Mouse (Mus musculus): ENCODE data around the gene Afap1l2.

Gene Afap1l2

DNA sequence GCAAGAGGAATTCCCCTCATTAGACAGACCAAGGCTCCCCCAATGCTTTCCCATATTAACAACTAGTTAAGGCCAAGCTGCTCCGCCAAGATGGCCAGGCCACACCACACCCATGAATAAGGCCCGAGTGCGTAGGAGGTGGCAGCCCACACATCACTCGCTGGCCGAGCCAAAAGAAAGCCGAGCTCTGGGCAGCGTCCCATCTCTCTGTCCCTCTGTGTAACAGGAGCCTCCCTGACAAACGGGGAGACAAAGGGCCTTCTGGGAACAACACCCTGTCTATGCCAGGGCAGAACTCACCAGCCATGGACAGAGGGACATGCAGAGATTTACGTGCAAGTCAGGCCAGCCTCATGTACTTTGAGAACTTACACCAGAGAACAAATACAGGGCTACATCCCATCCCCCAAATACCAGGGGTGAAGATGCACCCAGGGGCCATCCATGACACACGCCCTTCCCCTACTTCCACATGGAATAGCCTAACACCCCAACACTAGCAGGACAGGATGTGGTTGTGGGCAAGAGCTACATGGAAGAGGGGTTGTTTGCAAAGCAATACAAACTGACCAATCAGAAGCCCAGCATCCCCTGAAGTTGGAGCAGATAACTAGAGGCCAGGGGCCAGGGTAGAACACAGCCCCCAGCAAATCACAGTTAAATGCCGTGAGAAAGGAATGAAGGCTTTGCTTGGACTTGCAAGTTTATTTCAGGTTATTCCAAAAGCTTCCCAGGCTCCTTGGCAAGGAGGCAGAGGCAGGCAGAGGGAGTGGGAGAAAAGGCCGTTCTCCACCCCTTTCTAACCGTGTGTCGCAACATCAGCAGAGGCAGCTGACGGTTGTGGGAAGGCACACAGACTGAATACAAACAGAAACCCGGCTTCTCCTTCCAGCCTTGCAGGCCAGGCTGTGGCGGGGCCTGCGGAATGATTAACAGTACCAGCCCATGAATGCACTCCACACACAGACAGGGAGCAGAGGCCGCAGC lies 30.8 kb downstream of the Afap1l2 start:
- in situ Hi-C loops (cut with MboI, MseI): loop anchor here (5.0 kb wide), 1 partner anchor 60 kb away; no protein-coding TSS in a partner anchor

DNA sequence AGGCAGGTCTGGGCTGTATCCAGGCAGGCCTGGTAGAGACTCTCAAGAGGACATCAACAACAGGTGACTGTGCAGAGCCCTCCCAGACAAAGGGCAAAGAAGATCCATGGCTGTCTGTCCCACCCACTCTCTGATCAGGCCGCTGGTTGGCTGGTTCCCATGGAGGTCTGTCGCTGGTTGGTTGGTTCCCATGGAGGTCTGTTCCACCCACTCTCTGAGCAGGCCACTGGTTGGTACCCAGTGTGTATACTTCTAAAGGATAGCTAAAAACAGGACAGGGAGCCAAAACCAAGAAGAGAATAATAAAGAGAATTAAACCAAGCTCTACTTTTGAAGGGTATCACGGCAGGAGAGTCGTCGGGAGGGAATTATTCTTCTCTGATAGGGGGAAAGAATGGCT lies 31.5 kb downstream of the Afap1l2 start:
- in situ Hi-C loops (cut with MboI, MseI): loop anchor here (5.0 kb wide), 1 partner anchor 59 kb away; no protein-coding TSS in a partner anchor

GRCm38 (mm10) chr19:56975502-56975901 lies 32.5 kb downstream of the Afap1l2 start:
- in situ Hi-C loops (cut with MboI, MseI): loop anchor here (5.0 kb wide), 1 partner anchor 58 kb away; no protein-coding TSS in a partner anchor

DNA sequence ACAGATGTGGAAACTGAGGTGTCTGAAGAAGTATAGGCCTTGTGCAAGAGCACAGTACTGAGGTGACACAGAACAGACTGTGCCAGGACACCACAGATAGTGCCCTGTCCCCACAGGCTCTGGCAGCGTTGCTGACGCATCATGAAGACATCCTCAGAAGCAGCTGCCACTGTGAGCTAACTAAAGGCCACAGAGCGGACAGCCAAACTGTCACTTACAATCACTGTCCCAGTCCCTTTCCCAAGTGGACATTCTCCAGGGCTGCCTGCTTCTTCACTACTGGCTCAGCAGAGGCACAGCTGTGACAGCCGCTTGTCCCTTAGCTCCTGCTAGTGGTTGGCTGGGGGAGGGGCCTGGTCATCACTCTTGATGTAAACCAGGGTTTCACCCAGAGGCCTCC lies 33.9 kb downstream of the Afap1l2 start:
- in situ Hi-C loops (cut with MboI, MseI): no loop called here

DNA sequence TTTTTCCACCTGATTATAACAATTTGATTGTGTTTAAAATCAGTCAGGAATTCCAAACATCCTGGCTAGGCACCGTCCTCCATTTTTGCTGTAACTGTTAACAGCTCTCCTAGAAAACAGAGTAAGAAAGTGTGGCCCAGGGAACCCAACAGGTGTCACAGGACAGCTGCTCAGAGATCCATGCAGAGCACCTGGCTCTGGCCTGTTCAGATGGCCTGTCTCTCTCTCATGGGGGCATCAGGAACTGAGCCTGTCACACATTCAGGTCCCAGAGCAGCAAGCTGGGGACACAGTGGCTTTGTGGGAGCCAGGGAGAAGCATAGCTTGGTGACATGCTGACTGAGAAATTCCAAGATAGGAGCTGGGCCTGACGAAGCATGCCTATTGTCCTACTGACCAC lies 35.3 kb downstream of the Afap1l2 start:
- in situ Hi-C loops (cut with MboI, MseI): no loop called here

DNA sequence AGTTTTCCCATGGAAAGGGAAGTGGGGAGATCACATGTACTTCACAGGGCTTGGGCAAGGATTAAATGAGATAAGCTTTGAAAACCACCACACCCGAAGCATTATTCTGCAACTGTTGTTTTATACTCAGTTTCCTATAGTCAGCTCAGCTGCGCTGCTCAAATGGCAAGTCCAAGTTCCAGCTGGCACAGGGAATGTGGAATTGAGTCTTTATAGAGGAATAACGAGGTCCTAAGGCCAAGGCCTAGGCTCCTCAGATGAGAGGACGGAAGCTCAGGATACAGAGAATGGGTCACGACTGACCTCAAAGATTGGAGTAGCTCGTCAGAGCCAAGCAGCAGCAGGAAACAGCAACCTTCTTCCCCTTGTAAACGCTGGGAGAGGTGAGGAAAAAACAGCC lies 36.7 kb downstream of the Afap1l2 start:
- in situ Hi-C loops (cut with MboI, MseI): no loop called here

DNA sequence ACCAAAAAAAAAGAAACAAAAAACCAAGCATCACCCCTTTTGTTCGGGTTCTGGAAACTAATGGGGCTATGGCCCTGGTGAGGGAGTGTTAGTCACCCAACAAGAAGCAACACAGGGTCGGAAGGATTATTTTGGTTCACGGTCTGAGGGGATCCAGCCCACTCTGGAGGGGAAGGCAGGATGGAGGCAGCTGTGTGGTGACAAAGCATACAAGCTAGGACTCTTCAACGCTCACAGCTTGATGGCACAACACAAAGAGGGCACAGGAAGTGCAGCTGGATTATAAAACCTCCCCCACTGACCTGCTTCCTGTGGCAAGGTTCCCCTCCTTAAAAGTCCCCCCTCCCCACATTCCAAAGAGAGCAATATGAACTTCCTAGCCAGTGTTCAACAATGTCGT lies 44.2 kb downstream of the Afap1l2 start:
- in situ Hi-C loops (cut with MboI, MseI): no loop called here

DNA sequence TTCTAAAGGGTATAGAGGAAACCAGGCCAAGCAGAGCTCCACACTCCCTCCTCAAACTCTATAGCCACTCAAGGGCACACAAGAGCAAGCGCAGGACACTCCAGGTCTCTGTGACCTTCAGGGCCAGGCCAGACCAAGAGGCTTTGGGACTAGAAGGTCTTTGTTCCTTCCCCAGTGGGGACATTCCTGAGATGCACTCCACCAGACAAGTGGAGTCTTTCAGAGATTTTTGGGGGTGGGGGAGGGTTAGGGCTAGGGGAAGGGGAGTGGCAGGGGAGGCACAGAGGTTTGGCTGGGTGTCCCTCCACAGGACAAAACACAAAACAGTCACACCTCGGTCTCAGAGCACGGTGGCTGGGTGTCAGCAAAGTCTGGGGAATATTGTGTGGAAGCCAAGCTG lies 48.4 kb downstream of the Afap1l2 start:
- in situ Hi-C loops (cut with MboI, MseI): no loop called here

GRCm38 (mm10) chr19:56959057-56959456 lies 49.0 kb downstream of the Afap1l2 start:
- in situ Hi-C loops (cut with MboI, MseI): no loop called here

- in situ Hi-C loops (cut with MboI, MseI): no loop called here
Measured at GRCm38 (mm10) chr19:56958582-56959021, 49.4 kb downstream of the Afap1l2 start.

- in situ Hi-C loops (cut with MboI, MseI): no loop called here
Measured at GRCm38 (mm10) chr19:56958011-56958410, 50.0 kb downstream of the Afap1l2 start.

DNA sequence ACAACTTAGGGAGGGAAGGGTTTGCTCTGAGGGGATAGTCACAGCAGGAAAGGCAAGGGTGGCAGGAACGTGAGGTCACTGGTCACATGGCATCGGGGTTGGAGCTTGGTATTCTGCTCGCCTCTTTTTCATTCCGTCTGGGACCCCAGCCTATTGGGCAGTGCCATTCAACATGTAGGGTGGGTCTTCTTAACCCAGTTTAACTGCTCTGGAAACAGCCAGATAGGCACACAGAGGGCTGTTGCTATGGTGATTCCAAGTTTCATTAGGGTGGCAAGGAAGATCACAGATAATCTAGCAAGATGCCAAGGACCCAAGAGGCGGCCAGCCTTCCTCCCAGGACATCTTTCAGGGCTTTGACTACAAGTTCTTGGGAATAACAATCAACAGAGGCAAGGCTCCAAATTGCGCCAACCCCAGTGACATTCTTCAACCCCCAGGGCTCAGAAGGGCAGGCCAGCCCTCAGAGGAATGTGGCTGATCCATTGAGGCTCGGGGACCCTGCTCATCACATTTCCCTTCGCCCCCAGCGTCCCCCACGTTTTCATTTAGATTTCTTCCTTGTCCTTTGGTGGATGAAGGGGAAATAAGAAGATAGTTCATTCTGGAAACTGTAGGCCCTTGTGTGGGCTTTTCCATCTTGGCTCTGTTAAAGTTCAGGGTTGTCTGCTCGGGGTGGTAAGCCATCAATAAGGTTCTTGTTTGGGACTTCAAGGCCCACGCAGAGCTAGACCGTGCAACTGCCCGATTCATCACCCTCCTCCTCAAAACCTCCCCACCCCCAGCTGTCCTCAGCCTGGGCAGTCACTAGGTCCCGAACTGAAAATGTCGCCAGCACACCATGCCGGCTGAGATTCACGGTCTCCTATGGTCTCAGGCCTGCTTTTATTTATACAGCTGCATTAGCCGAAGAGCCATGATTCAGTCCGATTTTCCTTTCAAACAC lies 52.2 kb downstream of the Afap1l2 start:
- in situ Hi-C loops (cut with MboI, MseI): no loop called here

- in situ Hi-C loops (cut with MboI, MseI): no loop called here
Measured at GRCm38 (mm10) chr19:56954857-56955256, 53.2 kb downstream of the Afap1l2 start.

DNA sequence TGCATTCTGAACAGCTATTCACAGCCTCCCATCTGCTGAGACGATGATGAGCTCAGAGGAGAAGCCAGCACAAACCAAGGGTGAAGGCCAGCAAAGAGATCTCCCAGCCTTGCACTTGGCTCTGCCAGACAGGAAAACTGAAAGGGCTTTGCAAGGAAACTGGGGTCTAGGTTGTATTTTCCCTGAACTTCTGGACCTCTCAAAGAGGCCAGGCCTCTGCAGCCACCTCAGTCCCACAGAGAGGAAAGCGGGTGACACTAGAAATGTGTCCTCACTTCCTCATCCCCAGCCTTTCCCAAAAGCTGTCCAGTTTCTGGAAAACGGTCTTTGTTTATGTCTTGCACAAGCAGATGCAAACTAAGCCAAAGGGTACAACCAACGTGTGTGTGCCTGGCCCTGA lies 54.2 kb downstream of the Afap1l2 start:
- in situ Hi-C loops (cut with MboI, MseI): no loop called here

DNA sequence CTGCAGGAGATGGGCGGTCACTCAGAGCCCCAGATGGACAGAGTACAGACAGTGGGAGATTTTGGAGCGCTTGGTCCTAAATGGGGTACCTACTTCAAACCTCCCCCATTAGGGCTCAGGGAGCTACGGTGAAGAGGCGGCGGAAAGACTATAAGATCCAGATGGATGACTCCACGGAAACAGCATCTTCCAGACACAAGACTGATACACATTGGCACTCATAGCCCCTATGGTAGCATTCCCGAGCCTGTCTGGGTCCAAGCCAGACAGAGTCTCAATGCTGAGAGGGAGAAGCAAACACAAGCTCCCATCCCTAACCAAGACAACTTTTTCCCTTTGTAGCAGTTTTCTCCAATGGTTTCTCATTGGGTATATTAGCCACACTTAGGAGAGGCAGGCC lies 57.2 kb downstream of the Afap1l2 start:
- in situ Hi-C loops (cut with MboI, MseI): no loop called here

DNA sequence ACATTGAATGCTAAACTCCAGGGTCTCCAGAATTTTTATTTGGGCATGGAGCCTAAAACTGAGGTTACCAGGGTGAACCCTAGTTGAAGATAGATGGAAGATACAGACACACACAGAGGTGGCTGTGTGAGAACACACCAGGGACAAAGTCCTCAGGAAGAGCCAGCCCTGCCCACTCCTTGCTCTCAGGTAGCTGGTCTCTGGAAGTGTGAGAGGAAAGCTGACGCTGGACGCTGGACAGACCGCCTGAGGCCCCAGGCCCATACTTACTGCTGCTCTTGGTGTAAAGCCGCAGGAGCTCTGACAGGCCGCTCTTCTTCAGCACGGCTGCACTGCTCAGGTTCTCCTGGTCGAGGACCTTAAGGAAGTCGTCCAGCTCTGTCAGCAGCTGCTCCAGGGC lies 58.2 kb downstream of the Afap1l2 start:
- in situ Hi-C loops (cut with MboI, MseI): no loop called here

- in situ Hi-C loops (cut with MboI, MseI): no loop called here
Measured at GRCm38 (mm10) chr19:56947971-56948610, 59.9 kb downstream of the Afap1l2 start.

DNA sequence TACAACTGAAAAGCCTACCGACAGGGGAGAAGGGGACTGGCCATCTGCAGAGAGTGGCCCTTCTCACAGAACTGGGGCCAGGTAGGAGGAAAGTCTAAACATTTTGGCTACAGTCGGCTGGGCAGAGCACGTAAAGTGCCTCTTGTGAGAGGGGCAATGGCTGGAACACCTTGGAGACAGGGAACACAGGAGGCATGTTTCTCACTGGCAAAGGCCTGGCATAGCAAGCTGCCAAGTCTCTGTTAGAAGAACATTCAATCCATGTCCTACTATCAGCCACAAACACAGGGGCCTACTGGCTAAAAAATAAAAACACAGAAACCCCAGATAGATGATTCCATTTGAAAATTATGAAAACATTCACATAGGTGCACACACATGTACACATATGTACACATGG lies 61.3 kb downstream of the Afap1l2 start:
- in situ Hi-C loops (cut with MboI, MseI): no loop called here

DNA sequence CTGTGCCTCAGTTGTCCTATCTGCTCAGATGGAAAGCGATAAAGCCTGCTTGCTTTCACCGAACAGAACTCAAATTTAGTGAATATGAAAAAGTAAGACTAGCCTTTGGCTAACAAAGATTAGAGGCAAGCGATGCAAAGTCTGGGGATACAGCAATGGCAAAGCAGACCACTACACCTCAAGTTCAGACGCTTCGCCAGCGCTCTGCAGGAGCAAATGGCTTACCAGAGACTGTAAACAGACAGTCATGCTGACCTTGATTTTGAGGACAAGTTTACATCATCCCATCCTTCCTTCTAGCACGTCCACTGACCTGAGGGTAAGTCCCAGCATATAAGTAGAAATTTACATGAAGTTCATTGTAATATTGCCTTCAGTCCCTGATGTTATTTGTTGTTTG lies 61.8 kb downstream of the Afap1l2 start:
- in situ Hi-C loops (cut with MboI, MseI): no loop called here

GRCm38 (mm10) chr19:56945621-56946020 lies 62.4 kb downstream of the Afap1l2 start:
- in situ Hi-C loops (cut with MboI, MseI): no loop called here

- in situ Hi-C loops (cut with MboI, MseI): no loop called here
Measured at GRCm38 (mm10) chr19:56944826-56945225, 63.2 kb downstream of the Afap1l2 start.

GRCm38 (mm10) chr19:56944211-56944610 lies 63.8 kb downstream of the Afap1l2 start:
- in situ Hi-C loops (cut with MboI, MseI): no loop called here

All from T-helper 1 cell (primary cell).